Mouse (Mus musculus): ENCODE data around the gene Pafah1b1.

The Pafah1b1 gene

DNA sequence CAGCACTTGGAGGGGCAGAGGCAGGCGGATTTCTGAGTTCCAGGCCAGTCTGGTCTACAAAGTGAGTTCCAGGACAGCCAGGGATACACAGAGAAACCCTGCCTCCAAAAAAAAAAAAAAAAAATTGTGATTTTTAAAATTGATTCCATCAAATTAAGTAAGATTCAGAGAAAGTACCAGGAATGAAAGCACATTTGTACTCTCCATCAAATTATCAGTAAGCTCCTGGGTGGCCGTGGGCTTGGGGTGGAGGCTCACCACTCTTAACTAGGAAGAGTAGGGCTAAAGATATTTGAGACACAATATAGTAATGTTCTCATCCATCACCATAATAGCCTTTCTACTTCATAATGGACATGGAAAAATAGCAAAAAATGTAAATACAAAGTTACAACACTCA lies 3.3 kb downstream of the Pafah1b1 start:
- no peak for DNase-seq (ENCODE audit: low spot score)

DNA sequence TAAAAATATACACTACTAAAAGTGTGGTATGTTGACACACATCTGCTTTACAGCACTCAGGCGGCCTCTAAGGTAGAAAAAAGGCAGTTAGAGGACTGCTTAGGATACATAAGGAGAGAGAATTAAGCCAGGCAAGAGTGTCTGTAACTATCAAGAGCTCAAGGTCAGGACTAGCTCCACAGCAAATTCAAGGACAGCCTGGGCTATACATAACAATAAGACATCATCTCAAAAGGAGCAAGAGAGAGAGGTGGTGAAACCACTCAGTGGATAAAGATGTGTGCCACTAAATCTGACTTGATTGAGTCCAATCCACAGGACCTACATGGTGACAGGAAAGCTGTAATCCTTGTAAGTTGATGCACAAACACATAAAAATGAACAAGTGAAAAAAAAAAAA lies 3.8 kb downstream of the Pafah1b1 start:
- no peak for DNase-seq (ENCODE audit: low spot score)

DNA sequence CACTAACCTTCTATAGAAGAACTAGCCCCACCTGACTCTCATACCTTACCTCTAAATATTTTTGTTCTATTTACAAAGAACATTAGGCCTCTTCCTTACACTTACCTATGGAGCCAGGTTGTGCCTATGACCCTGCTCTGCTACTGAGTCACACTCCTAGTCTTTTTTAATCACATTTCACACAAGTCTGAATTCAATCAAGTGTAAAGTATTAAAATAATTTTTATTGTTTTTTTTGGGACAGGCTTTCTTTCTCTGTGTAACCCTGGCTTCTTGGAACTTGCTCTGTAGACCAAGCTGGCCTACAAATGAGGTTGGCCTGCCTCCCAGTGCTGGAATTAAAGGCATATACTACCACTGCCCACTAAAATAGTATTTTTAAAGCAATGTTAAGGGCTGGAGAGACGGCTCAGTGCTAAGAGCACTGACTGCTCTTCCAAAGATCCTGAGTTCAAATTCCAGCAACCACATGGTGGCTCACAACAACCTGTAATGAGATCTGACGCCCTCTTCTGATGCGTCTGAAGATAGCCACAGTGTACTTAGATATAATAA lies 8.4 kb downstream of the Pafah1b1 start:
- DNase-seq (ENCODE audit: low spot score) = no peak

- no peak for DNase-seq (ENCODE audit: low spot score)
Observed at GRCm38 (mm10) chr11:74710671-74711070, 13.8 kb downstream of the Pafah1b1 start.

DNA sequence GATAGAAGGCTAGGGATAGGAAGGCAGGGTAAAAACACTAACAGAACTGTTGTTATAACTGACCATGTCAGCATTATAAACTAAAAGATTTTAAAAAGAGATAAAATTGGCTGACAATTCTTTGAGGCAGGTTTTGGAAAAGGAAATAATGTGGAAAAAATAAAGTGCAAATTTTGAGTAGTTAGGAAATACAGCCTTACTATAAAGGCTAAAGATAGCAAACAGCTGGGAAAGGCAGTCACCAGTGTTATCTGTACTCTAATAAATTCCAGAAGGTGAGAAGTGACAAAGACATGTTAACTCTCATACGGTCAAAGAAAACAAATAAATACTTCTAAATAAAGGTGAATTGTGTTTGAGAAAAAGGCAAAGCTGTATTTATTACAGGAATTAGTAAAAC lies 15.7 kb downstream of the Pafah1b1 start:
- DNase-seq (ENCODE audit: low spot score) = no peak

- DNase-seq (ENCODE audit: low spot score) = no peak
Observed at GRCm38 (mm10) chr11:74704068-74704467, 20.4 kb downstream of the Pafah1b1 start.

GRCm38 (mm10) chr11:74699505-74699904 lies 25.0 kb downstream of the Pafah1b1 start:
- DNase-seq (ENCODE audit: low spot score) = no peak

DNA sequence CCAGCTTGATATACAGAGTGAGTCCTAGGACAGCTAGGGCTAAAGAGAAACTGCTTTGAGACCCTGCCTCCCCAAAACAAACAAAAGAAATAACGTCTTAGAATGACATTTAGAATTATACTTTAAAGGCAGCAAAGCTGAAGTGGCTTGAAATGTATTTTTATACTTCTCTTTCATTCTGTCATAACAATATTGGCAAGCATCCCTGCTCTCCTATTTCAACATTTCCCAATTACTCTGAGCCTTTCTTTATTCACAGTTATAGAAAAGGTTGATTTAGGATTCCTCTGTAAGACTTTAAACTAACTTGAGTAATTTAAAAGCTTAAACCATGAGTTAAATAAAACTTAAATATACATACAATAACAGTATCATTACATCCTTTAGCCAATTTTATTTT lies 32.3 kb downstream of the Pafah1b1 start:
- DNase-seq (ENCODE audit: low spot score) = no peak

DNA sequence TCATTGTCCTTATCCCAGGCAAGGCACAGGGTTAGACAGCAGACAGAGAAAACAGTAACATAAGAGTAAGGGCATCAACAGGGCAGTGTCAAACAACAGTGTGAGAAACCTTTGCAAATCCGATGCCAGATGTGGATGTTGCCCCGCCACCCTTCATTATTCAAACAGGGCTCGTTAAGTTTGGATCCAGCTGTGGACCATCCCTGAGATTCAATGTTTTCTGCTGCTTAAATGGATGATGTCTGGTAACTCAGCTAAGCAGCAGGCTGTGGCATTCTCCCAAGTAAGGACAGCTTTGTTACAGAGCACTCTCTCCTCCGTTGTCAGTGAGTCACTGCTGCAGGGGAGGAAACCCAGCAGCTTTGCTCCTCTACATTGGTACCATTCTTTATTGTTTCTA lies 49.3 kb downstream of the Pafah1b1 start:
- DNase-seq (ENCODE audit: low spot score) = no peak

GRCm38 (mm10) chr11:74674713-74675112 lies 49.8 kb downstream of the Pafah1b1 start:
- DNase-seq (ENCODE audit: low spot score) = no peak

DNA sequence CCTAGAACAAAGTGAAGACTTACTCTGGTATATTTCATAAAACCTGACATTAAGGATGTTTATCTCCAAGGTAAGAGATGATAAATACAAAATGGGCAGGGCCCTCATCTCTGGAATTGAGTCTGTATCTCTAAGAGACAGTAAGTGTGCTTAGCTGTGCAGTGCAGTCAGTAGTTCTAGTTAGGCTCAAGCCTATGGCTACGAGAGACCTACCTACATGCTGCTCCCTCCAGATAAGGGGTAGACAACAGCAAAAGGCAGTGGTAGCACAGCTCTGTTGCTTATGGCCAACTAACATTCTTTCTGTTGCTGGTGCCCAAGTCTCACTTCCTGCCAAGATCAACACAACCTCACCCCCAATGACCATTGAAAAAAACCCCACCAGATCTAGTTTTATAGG lies 50.9 kb downstream of the Pafah1b1 start:
- DNase-seq (ENCODE audit: low spot score) = no peak

DNA sequence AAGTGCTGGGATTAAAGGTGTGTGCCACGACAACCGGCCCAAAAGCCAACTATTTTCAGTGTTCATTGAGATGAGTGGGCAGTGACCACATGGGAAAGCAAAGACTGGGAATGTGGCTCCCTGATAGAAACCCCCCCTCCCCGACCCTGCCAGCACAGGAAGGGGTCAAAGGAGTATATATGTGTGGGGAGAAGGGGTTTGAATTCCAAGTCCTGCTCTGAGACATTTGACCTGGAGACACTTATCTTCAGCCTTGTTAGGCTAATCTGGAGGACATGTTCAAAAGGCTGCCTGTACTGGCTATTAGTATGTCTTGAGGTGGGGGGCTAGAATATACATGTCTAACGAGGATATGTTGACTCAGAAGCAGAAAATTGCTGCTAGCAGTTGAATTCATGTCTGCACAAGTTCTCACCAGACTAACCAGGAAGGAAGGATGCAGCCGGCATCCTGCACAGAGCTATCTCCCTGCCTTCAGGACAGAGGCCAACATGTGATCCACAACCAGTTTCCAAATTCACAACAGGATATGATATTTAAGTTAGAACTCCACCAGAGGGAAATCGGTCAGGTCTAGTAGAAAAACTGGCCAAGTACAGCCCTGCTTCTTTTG lies 51.5 kb downstream of the Pafah1b1 start:
- no peak for DNase-seq (ENCODE audit: low spot score)

- DNase-seq (ENCODE audit: low spot score) = no peak
Observed at GRCm38 (mm10) chr11:74671839-74672238, 52.6 kb downstream of the Pafah1b1 start.

DNA sequence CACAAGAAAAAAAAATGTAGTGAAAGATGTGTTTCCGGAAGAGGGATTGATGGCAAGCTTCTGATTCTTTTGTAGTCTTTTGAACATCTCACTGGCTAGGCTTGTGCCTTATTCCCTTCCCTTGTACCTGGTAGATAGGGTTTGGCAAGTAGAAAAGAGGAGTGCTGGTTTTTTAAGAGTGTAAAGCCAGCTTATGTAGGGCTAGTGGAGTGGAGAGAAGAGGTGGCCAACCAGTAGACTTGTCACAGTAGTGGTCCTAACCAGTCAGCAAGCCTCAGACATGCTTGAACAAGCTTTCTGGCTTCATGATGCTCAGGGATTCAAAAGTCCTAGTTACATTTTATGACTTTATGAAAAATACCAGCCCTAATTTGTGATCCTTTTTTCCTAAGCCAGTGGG lies 53.5 kb downstream of the Pafah1b1 start:
- no peak for DNase-seq (ENCODE audit: low spot score)

DNA sequence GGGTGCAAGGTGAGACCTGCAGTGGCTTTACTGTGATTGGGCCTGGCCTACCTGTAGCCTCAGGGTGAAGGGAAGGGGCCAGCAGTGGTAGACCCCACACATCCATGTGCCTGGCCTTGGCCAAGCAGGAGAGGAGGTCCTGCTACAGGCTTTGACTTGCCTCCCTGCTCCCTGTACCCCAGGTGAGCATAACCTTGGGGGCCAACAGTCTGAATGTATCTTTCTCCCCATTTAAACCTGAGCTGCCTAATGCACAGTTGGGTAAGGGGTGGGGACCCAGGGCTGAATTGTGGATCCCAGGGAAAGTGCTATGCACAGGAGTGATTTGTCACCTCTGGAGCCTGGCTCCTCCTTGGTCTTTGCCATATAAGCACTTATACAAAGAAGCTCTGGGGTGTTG lies 54.3 kb downstream of the Pafah1b1 start:
- no peak for DNase-seq (ENCODE audit: low spot score)

DNA sequence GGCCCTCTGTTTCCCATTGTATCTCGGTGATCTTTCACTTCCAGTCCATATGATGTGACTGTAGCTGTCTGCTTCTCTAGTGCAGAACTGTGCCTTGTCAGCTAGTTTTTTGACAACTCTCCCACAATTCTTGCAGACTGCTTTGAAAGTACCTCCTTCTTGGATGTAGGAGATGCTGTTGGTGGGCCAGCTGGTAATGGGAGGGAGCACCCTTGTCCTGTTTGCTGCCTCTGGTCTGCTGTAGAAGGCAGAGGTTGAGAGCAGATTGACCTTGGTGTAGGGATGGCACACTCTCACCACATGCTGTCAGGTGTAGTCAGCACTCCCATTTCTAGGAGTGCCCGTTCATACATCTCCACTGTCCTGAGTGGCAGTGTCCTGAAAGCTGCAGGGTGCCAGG lies 55.5 kb downstream of the Pafah1b1 start:
- DNase-seq (ENCODE audit: low spot score) = no peak

- DNase-seq (ENCODE audit: low spot score) = no peak
Observed at GRCm38 (mm10) chr11:74668466-74668865, 56.0 kb downstream of the Pafah1b1 start.

GRCm38 (mm10) chr11:74667582-74668010 lies 56.9 kb downstream of the Pafah1b1 start:
- no peak for DNase-seq (ENCODE audit: low spot score)

DNA sequence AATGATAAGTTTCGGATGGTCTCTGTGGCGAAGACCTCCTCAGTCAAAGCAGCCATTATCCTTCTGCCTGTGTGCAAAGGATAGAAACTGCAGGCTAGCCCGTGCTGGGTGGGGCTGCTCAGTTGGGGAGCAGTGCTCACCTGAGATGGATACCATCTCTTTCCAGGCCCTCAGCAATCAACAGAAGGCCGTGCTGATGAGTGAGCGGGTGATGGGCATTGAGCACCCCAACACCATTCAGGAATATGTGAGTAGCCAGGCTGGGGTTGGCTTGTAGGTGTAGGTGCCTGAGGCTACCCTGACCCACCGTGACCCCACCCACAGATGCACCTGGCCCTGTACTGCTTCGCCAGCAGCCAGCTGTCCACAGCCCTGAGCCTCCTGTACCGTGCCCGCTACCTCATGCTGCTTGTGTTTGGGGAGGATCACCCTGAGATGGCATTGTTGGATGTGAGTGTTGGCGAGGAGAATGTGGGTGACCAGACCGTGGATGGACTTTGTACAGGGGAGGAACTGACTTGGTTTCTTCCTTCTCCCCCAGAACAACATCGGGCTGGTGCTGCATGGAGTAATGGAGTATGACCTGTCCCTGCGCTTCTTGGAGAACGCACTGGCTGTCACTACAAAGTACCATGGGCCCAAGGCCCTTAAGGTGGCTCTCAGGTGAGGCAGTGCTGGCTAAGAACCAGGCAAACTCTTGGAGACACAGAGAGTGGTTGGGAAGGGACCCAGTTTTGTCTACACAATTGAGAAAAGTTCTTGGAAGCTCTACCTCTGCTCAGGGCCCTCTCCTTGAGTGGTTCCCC lies 57.5 kb downstream of the Pafah1b1 start:
- no peak for DNase-seq (ENCODE audit: low spot score)

DNA sequence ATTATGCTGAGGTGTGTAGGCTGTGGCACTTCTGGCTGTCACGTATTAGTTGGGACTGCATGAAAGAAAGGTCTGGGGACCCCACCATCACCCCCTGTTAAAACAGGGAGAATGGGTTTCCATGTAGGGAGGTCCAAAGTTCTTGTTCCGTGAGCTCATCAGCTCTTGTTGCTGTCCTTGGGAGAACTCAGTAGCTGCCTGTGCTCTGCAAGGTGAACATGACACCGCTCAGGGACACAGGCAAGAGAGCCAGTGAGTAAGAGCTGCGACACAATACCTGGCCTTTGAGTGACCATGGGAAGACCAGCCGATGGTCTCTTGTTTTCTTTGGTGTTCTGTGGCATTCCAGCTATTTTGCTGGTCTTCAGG lies 58.2 kb downstream of the Pafah1b1 start:
- DNase-seq (ENCODE audit: low spot score) = no peak

- DNase-seq (ENCODE audit: low spot score) = no peak
Observed at GRCm38 (mm10) chr11:74665631-74666283, 58.7 kb downstream of the Pafah1b1 start.

GRCm38 (mm10) chr11:74664906-74665305 lies 59.6 kb downstream of the Pafah1b1 start:
- DNase-seq (ENCODE audit: low spot score) = no peak

DNA sequence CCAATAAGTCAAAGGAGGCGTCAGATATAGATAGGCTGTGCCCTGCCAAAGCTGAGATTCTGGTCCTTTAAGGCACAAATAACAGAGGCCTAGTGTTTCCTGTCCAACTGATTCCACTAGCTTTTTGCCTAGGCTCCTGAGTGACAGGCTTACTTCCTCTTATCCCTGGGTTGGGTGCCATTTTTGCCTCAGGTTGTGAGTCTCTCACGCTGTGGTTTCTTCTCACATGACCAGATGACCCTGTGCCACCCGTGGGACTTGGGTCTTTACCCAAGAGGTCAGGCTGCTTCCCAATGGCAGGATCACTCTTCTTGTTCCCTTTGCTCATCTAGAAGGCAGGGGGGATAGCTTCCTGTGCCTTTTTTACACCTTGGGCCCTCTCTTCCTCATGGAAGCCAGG lies 60.2 kb downstream of the Pafah1b1 start:
- no peak for DNase-seq (ENCODE audit: low spot score)
